Comparison of ENCODE assay signal across 22 mouse cellular contexts in the genomic region with DNA sequence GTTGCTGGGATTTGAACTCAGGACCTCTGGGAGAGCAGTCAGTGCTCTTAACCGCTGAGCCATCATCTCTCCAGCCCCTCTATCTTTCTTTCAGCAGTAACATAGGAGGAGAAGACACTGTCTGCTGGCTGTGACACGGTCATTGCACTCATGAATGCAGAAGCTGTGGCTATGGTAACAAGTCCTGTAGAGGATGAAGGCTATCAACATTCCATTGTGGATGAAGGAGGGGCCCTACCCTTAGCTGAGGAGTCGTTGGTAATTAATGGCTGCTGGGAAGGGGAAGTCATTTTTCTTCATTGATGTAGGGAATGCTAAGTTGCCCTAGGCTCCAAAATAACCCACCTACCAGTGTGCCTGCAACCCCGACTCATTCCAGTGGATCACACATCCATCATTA. TPM values are rescaled to one million over a fixed set of nuclear protein-coding genes. Genes with fewer than 3 reads are reported as not detected.
DNase-seq lines count a peak whose midpoint lies in the region; ATAC-seq lines count a peak whose summit lies in the region.
"Had no signal": no experiment of that assay in that cellular context is flagged by ENCODE, and none has a peak within 500 bp of the region (broad histone marks: within the 10 kb centered on the region; RNA-seq: fewer than 3 reads in every experiment).

No protein-coding gene starts in this region.

- H3K36me3 ChIP-seq in embryonic facial prominence, embryonic 14.5 days (ENCODE audit: control insufficient read depth, insufficient read depth, low read length) = no peaks in the 10 kb centered on the region
- H3K36me3 ChIP-seq in embryonic facial prominence, embryonic 10.5 days (replicated peaks) = no peaks in the 10 kb centered on the region
- H3K36me3 ChIP-seq in kidney, embryonic 16.5 days (ENCODE audit: insufficient read depth, low read length) = no peaks in the 10 kb centered on the region
- H3K36me3 ChIP-seq: forebrain, embryonic 12.5 days; heart, embryonic 12.5 days; hindbrain, embryonic 10.5 days had no signal

- H3K27me3 ChIP-seq in embryonic facial prominence, embryonic 14.5 days (replicated peaks; ENCODE audit: control insufficient read depth, insufficient read depth, low read length) = no peaks in the 10 kb centered on the region
- no peaks in the 10 kb centered on the region; the same call in 1 of the 2 replicates for H3K27me3 ChIP-seq in embryonic facial prominence, embryonic 10.5 days (replicated peaks; ENCODE audit: low read depth, poor library complexity, severe bottlenecking)
- no peaks in the 10 kb centered on the region for H3K27me3 ChIP-seq in kidney, embryonic 16.5 days (ENCODE audit: insufficient read depth, low read length)
- H3K27me3 ChIP-seq: forebrain, embryonic 12.5 days; heart, embryonic 12.5 days had no signal

- H3K27ac ChIP-seq in embryonic facial prominence, embryonic 14.5 days (replicated peaks; ENCODE audit: low read depth, low read length) = no peak overlapping the region
- H3K27ac ChIP-seq in embryonic facial prominence, embryonic 10.5 days (replicated peaks) = no peak overlapping the region
- peak overlapping the region; percentile 29; the same call in 1 of the 2 replicates for H3K27ac ChIP-seq in kidney, embryonic 16.5 days (ENCODE audit: low read length)
- H3K27ac ChIP-seq: forebrain, embryonic 12.5 days; hindbrain, embryonic 10.5 days had no signal

- no peak for DNase-seq in embryonic facial prominence, embryonic 14.5 days (ENCODE audit: low spot score)
- DNase-seq in embryonic facial prominence, embryonic 10.5 days (ENCODE audit: low spot score) = no peak
- DNase-seq in kidney, postnatal 10 days = no peak
- DNase-seq in Muller cell, postnatal 12 days (ENCODE audit: inconsistent ontology term) = peak; percentile 22
- DNase-seq in mesoderm, embryonic 11.5 days (ENCODE audit: low read depth, low spot score) = peak; percentile 60
- no peak for DNase-seq in gastrocnemius, postnatal 36 days
- DNase-seq: adrenal gland, adult 8-10 months; adrenal gland, postnatal 36 days; cerebellum, adult 2 months; gastrocnemius, postnatal 14 days had no signal

- WGBS in embryonic facial prominence, embryonic 14.5 days = 44% methylated on average over 4 of the region's 4 CpGs
- WGBS in embryonic facial prominence, embryonic 10.5 days = 57% methylated on average over 4 of the region's 4 CpGs
- 10% methylated on average over 4 of the region's 4 CpGs for WGBS in kidney, embryonic 16.5 days

- H3K9me3 ChIP-seq in embryonic facial prominence, embryonic 14.5 days (ENCODE audit: control insufficient read depth, low read length) = no peaks in the 10 kb centered on the region
- no peaks in the 10 kb centered on the region for H3K9me3 ChIP-seq in embryonic facial prominence, embryonic 10.5 days
- H3K9me3 ChIP-seq in kidney, embryonic 16.5 days (ENCODE audit: low read length) = no peaks in the 10 kb centered on the region
- H3K9me3 ChIP-seq: forebrain, embryonic 12.5 days; heart, embryonic 12.5 days; hindbrain, embryonic 10.5 days had no signal

- no peaks in the 10 kb centered on the region for H3K4me1 ChIP-seq in embryonic facial prominence, embryonic 14.5 days (ENCODE audit: control insufficient read depth, insufficient read depth, low read length)
- peaks cover 25% of the 10 kb centered on the region for H3K4me1 ChIP-seq in embryonic facial prominence, embryonic 10.5 days
- H3K4me1 ChIP-seq in kidney, embryonic 16.5 days (ENCODE audit: insufficient read depth, low read length) = peaks cover 20% of the 10 kb centered on the region

- no peak overlapping the region for H3K4me3 ChIP-seq in embryonic facial prominence, embryonic 14.5 days (ENCODE audit: low read depth, low read length)
- H3K4me3 ChIP-seq in embryonic facial prominence, embryonic 10.5 days = no peak overlapping the region
- H3K4me3 ChIP-seq in kidney, embryonic 16.5 days (ENCODE audit: low read length) = no peak overlapping the region
- H3K4me3 ChIP-seq: forebrain, embryonic 12.5 days; heart, embryonic 12.5 days; hindbrain, embryonic 10.5 days had no signal

- intact Hi-C loops in gastrocnemius, postnatal 36 days (cut with DNase I) = no loop called here

- no peak overlapping the region for H3K9ac ChIP-seq in embryonic facial prominence, embryonic 14.5 days (ENCODE audit: low read depth, low read length)
- H3K9ac ChIP-seq in kidney, embryonic 16.5 days (replicated peaks; ENCODE audit: low read length) = no peak overlapping the region
- H3K9ac ChIP-seq: forebrain, embryonic 12.5 days; heart, embryonic 12.5 days had no signal

- H3K4me2 ChIP-seq in embryonic facial prominence, embryonic 14.5 days (ENCODE audit: low read depth, low read length) = no peak overlapping the region
- H3K4me2 ChIP-seq in kidney, embryonic 16.5 days (replicated peaks; ENCODE audit: low read depth, low read length) = no peak overlapping the region
- H3K4me2 ChIP-seq: forebrain, embryonic 12.5 days; heart, embryonic 12.5 days had no signal

- peak; percentile 21; the same call in 1 of the 2 replicates for ATAC-seq in embryonic facial prominence, embryonic 14.5 days (ENCODE audit: low read depth)
- ATAC-seq in kidney, embryonic 16.5 days (ENCODE audit: low FRiP score, low TSS enrichment) = peak; percentile 76
- ATAC-seq: forebrain, embryonic 16.5 days; hindbrain, embryonic 16.5 days; inflammation-experienced regulatory T-cells, adult 6 months had no signal

RNA-seq across cellular contexts. Expression of a gene that starts 10.1 kb away (rescaled TPM):
- 168 and 202 TPM in 2 replicates for polyA plus RNA-seq in embryonic facial prominence, embryonic 14.5 days (2014; fragmentation: Nextera tagmentation; extraction: Ambion mirVana)
- 371 and 392 TPM in 2 replicates for polyA plus RNA-seq in embryonic facial prominence, embryonic 10.5 days (2016; fragmentation: Nextera tagmentation; extraction: Ambion mirVana)
- 521 and 528 TPM in 2 replicates for polyA plus RNA-seq in kidney, embryonic 16.5 days (2015; fragmentation: Nextera tagmentation; extraction: Ambion mirVana)
- 10 to 100 TPM; 71.1 to 87.4 TPM for total RNA-seq in gastrocnemius, postnatal 36 days (2021)

RNA-seq across cellular contexts. Expression of a gene that starts 23.5 kb away (rescaled TPM):
- not detected in 2 replicates for polyA plus RNA-seq in embryonic facial prominence, embryonic 14.5 days (2014; fragmentation: Nextera tagmentation; extraction: Ambion mirVana)
- polyA plus RNA-seq in embryonic facial prominence, embryonic 10.5 days (2016; fragmentation: Nextera tagmentation; extraction: Ambion mirVana) = not detected in 2 replicates
- not detected in 2 replicates for polyA plus RNA-seq in kidney, embryonic 16.5 days (2015; fragmentation: Nextera tagmentation; extraction: Ambion mirVana)
- not detected for total RNA-seq in gastrocnemius, postnatal 36 days (2021)
- total RNA-seq: gastrocnemius, adult 18-20 months; heart, adult 8-10 months; heart, postnatal 25 days had no signal
- polyA plus RNA-seq: embryonic facial prominence, embryonic 11.5 days; forebrain, embryonic 12.5 days; forebrain, embryonic 16.5 days; heart, embryonic 12.5 days; heart, embryonic 16.5 days; hindbrain, embryonic 10.5 days; inflammation-experienced regulatory T-cells, adult 6 months had no signal

RNA-seq across cellular contexts. Expression of a gene that starts 44.5 kb away (rescaled TPM):
- polyA plus RNA-seq in embryonic facial prominence, embryonic 14.5 days (2014; fragmentation: Nextera tagmentation; extraction: Ambion mirVana) = 42.6 and 43.6 TPM in 2 replicates
- polyA plus RNA-seq in embryonic facial prominence, embryonic 10.5 days (2016; fragmentation: Nextera tagmentation; extraction: Ambion mirVana) = 57.7 and 61.8 TPM in 2 replicates
- 51.7 and 52.5 TPM in 2 replicates for polyA plus RNA-seq in kidney, embryonic 16.5 days (2015; fragmentation: Nextera tagmentation; extraction: Ambion mirVana)
- 1 to 10 TPM; 2.7 to 4.3 TPM for total RNA-seq in gastrocnemius, postnatal 36 days (2021)

RNA-seq across cellular contexts. Expression of a gene that starts 56.8 kb away (rescaled TPM):
- 197 and 220 TPM in 2 replicates for polyA plus RNA-seq in embryonic facial prominence, embryonic 14.5 days (2014; fragmentation: Nextera tagmentation; extraction: Ambion mirVana)
- 280 and 287 TPM in 2 replicates for polyA plus RNA-seq in embryonic facial prominence, embryonic 10.5 days (2016; fragmentation: Nextera tagmentation; extraction: Ambion mirVana)
- polyA plus RNA-seq in kidney, embryonic 16.5 days (2015; fragmentation: Nextera tagmentation; extraction: Ambion mirVana) = 254 and 260 TPM in 2 replicates
- total RNA-seq in gastrocnemius, postnatal 36 days (2021) = 10 to 100 TPM; 46.6 to 52.6 TPM

Comparison
In these comparisons a context has a peak if more than half of its experiments do, and no peak if none do; other contexts are left out.
1. DNase-seq: peak in Muller cell, postnatal 12 days (single experiment) and mesoderm, embryonic 11.5 days (single experiment); none in embryonic facial prominence, embryonic 14.5 days (single experiment), embryonic facial prominence, embryonic 10.5 days (single experiment), kidney, postnatal 10 days (single experiment) and gastrocnemius, postnatal 36 days (0 of 2).